Mouse (Mus musculus): ENCODE results near the gene Fgfr2.

DNA sequence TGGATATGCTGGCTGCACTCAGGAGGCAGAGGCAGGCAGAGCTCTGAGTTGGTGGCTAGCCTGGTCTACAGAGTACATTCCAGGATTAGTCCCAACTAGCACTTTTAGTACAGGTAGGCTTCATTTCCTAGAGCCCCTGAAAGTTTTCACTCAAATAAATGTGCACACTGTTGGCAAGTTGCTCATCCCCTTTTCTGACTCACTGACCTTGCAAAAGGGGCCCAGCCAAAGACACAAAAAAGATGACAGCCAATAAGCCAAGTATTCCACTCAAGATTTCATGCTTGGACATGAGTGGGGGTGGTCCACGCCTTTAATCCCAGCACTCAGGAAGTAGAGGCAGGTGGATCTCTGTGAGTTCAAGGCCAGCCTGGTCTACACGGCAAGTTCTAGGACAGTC lies 541.7 kb downstream of the Fgfr2 start:
- TF ChIP-seq CTCF (IDR thresholded peaks at IDR 0.05; ENCODE audit: control insufficient read depth, insufficient read depth, insufficient replicate concordance, low read depth, low read length): no peak
- no peak for TF ChIP-seq POLR2A (IDR thresholded peaks at IDR 0.05; ENCODE audit: control insufficient read depth, low read depth, low read length)
